Mouse (Mus musculus) stomach, postnatal 0 days (tissue): Measurements from ENCODE around the gene Fgfr2. TPM values are rescaled to one million over a fixed set of nuclear protein-coding genes. Genes with fewer than 3 reads are reported as not detected.
A peak's percentile ranks its signal among the peaks of the same experiment; 100 is the strongest.

ENCODE experiments used
- ATAC-seq: fragments of 200-750 bp; cut with Nextera tagmentation; 2 replicates; pipeline ENCODE4 v1.8.0; 2017; ENCODE audit not compliant: low FRiP score, low TSS enrichment
- DNase-seq: peaks from one replicate; pipeline ENCODE4 v3.0.0-alpha.2; 2016; ENCODE audit warnings: low spot score
- H3K27ac ChIP-seq: fragments of 300-500 bp; sonication (generic); replicated peaks from 2 replicates; pipeline ENCODE4 v1.5.1; 2014; ENCODE audit warnings: mild to moderate bottlenecking, control low read depth
- H3K27me3 ChIP-seq: fragments of 300-500 bp; sonication (generic); 2 replicates; pipeline ENCODE4 v1.6.1; 2014; ENCODE audit warnings: low read length; ENCODE audit not compliant: control insufficient read depth, insufficient read depth
- H3K36me3 ChIP-seq: fragments of 300-500 bp; sonication (generic); 2 replicates; pipeline ENCODE4 v1.6.1; 2014; ENCODE audit warnings: low read length, mixed read lengths; ENCODE audit not compliant: control insufficient read depth, insufficient read depth
- H3K4me1 ChIP-seq: fragments of 300-500 bp; sonication (generic); replicated peaks from 2 replicates; pipeline ENCODE4 v1.6.1; 2014; ENCODE audit warnings: antibody characterized with exemption; ENCODE audit not compliant: control insufficient read depth, insufficient read depth
- H3K4me2 ChIP-seq: fragments of 300-500 bp; sonication (generic); replicated peaks from 2 replicates; pipeline ENCODE4 v1.6.1; 2014; ENCODE audit warnings: low read depth, mild to moderate bottlenecking, control low read depth, moderate library complexity
- H3K4me3 ChIP-seq: fragments of 300-500 bp; sonication (generic); 2 replicates; pipeline ENCODE4 v1.5.1; 2014; ENCODE audit warnings: low read depth, low read length, control low read depth
- H3K9ac ChIP-seq: fragments of 300-500 bp; sonication (generic); 2 replicates; pipeline ENCODE4 v1.6.1; 2014; ENCODE audit warnings: mild to moderate bottlenecking, low read length, control low read depth, mixed read lengths
- H3K9me3 ChIP-seq: fragments of 300-500 bp; sonication (generic); 2 replicates; pipeline ENCODE4 v1.6.1; 2016; ENCODE audit warnings: low read length; ENCODE audit not compliant: control insufficient read depth
- CTCF ChIP-seq: IDR thresholded peaks from 2 replicates; pipeline ENCODE4 v1.5.1; 2016; ENCODE audit warnings: antibody characterized with exemption, low read depth, mild to moderate bottlenecking, moderate library complexity
- EP300 ChIP-seq: optimal IDR thresholded peaks from 2 replicates; pipeline ENCODE3; 2016; ENCODE audit warnings: antibody characterized with exemption
- WGBS: fragments of 180-500 bp; shearing (Covaris S2); extraction: QIAGEN DNeasy Blood & Tissue Kit; methylation state at CpG from one replicate; pipeline ENCODE4 v1.1.7; 2014; 5-methylcytosine and 5-hydroxymethylcytosine counted together
- polyA plus RNA-seq: library from polyadenylated mRNA; unstranded; fragments of >200 nt; fragmentation: Nextera tagmentation; extraction: Ambion mirVana; gene quantifications from 2 replicates; pipeline ENCODE4 v1.2.1, GENCODE M21; 2015

Fgfr2 gene
- polyA plus RNA-seq, 1 experiment from 2014 or later: 60.8 TPM

GRCm38 (mm10) chr7:130782501-130783050 is 2340.6 kb downstream of the Fgfr2 start:
- ATAC-seq: no peak
- no peaks in the 10 kb centered on the region for H3K36me3 ChIP-seq
- H3K9me3 ChIP-seq: no peaks in the 10 kb centered on the region
- no peak overlapping the region for H3K27ac ChIP-seq
- H3K9ac ChIP-seq: no peak overlapping the region
- DNase-seq: no peak
- no peaks in the 10 kb centered on the region for H3K27me3 ChIP-seq
- H3K4me2 ChIP-seq: no peak overlapping the region
- H3K4me3 ChIP-seq: no peak overlapping the region
- no peak for TF ChIP-seq EP300
- no peak for TF ChIP-seq CTCF
- H3K4me1 ChIP-seq: no peaks in the 10 kb centered on the region
- 56% methylated on average over 5 of the region's 5 CpGs for WGBS

GRCm38 (mm10) chr7:130780866-130781419 is 2342.2 kb downstream of the Fgfr2 start:
- Histone ChIP-seq H3K9me3 (no peaks in the 10 kb centered on the region), H3K9ac (no peak overlapping the region), H3K36me3 (no peaks in the 10 kb centered on the region), H3K4me2 (no peak overlapping the region), H3K4me3 (no peak overlapping the region), H3K27me3 (no peaks in the 10 kb centered on the region), H3K4me1 (no peaks in the 10 kb centered on the region), H3K27ac (no peak overlapping the region)
- DNase-seq (no peak), ATAC-seq (no peak)
- no peak for TF ChIP-seq CTCF
- TF ChIP-seq EP300: no peak
- 47% methylated on average over 5 of the region's 5 CpGs for WGBS

- Histone ChIP-seq H3K27ac (no peak within 1 kb of the TSS), H3K4me3 (no peak within 1 kb of the TSS), H3K27me3 (no peaks in the 10 kb centered on the region), H3K4me2 (no peak within 1 kb of the TSS), H3K9me3 (no peaks in the 10 kb centered on the region), H3K36me3 (no peaks in the 10 kb centered on the region), H3K9ac (no peak within 1 kb of the TSS), H3K4me1 (no peaks in the 10 kb centered on the region)
- TF ChIP-seq CTCF (no peak), EP300 (no peak)
- WGBS: 48% methylated on average over 9 of the region's 9 CpGs
- DNase-seq (no peak), ATAC-seq (no peak)
Measured at GRCm38 (mm10) chr7:130773914-130774630, 2349.1 kb downstream of the Fgfr2 start, which contains the start of gene Btbd16. Gene Btbd16, plus strand, starts transcription at chr7:130774069.

- no peak overlapping the region for H3K9ac ChIP-seq
- no peaks in the 10 kb centered on the region for H3K9me3 ChIP-seq
- H3K27me3 ChIP-seq: no peaks in the 10 kb centered on the region
- H3K36me3 ChIP-seq: no peaks in the 10 kb centered on the region
- DNase-seq (peak; percentile 75), ATAC-seq (peak; percentile 72)
- 60% methylated on average over 11 of the region's 11 CpGs for WGBS
- TF ChIP-seq EP300 (no peak), CTCF (peak; percentile 80)
- no peak overlapping the region for H3K4me2 ChIP-seq
- no peaks in the 10 kb centered on the region for H3K4me1 ChIP-seq
- H3K27ac ChIP-seq: no peak overlapping the region
- H3K4me3 ChIP-seq: no peak overlapping the region
Measured at GRCm38 (mm10) chr7:130773171-130773830, 2349.8 kb downstream of the Fgfr2 start.

- H3K36me3 ChIP-seq: no peaks in the 10 kb centered on the region
- no peak overlapping the region for H3K4me3 ChIP-seq
- ATAC-seq (peak; percentile 66), DNase-seq (peak; percentile 90)
- H3K4me2 ChIP-seq: no peak overlapping the region
- WGBS: 15% methylated on average over 3 of the region's 3 CpGs
- H3K9ac ChIP-seq: no peak overlapping the region
- H3K27me3 ChIP-seq: no peaks in the 10 kb centered on the region
- H3K27ac ChIP-seq: no peak overlapping the region
- no peaks in the 10 kb centered on the region for H3K4me1 ChIP-seq
- TF ChIP-seq CTCF (peak; percentile 96), EP300 (no peak)
- no peaks in the 10 kb centered on the region for H3K9me3 ChIP-seq
Measured at GRCm38 (mm10) chr7:130770707-130771106, 2352.4 kb downstream of the Fgfr2 start.
